Mouse (Mus musculus): ENCODE data around the gene Fam160b1. TPM values are rescaled to one million over a fixed set of nuclear protein-coding genes. Genes with fewer than 3 reads are reported as not detected.

Fam160b1 gene
- 14.0 and 15.0 TPM in 2 replicates for polyA plus RNA-seq (2015; fragmentation: Nextera tagmentation; extraction: Ambion mirVana)

DNA sequence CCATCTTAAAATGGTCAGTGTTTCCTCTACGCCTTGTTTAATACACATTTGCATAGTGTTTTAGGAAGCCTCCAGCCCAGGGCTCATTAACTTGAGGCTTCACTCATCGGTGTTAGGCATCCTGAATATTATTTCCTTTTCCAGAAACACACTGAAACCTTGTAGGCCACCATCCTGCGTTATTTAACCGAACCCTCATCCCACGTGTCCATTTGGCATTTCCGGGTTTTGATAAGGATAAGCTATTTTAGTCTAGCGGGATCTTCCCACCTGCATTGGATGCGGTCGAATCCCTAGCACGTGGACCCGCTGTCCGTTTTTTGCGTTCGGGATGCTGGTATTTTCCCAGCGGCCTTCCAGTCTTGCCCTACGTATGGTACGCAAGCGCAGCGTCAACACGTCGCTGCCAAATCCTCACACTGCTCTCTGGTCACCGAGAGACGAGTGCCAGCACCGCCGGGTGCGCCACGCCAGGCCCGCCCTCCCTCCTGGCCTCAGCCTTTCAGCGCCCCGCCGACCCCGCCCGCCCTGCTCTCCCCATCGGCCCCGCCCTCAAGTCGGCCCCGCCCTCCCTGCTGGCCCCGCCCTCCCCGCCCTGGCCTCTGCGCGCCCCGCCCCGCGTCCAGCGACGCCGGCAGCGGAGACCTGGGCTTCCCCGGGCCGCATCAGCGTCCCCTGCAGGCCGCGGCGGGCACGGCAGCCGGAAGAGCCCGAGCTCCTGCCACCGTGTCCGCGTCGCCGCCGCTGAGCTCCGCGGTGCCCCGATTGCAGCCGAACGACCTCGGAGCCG is at the start of gene Fam160b1:
Gene Fam160b1 (plus strand): TSS at position 340 of the 790 bp plus-strand sequence.
- no peaks in the 10 kb centered on the region for H3K36me3 ChIP-seq
- H3K9me3 ChIP-seq: no peaks in the 10 kb centered on the region
- no peaks in the 10 kb centered on the region for H3K27me3 ChIP-seq
- peak within 1 kb of the TSS; percentile 97 for H3K27ac ChIP-seq
- H3K4me1 ChIP-seq: peaks cover 64% of the 10 kb centered on the region
- peak within 1 kb of the TSS; percentile 70 for H3K4me3 ChIP-seq
- peak within 1 kb of the TSS; percentile 97 for H3K9ac ChIP-seq
- H3K4me2 ChIP-seq: peak within 1 kb of the TSS; percentile 68
- ATAC-seq (ENCODE audit: borderline replicate concordance, extremely low read depth, low FRiP score, low TSS enrichment): peak; percentile 89
- 1% methylated on average over 54 of the region's 70 CpGs for WGBS

DNA sequence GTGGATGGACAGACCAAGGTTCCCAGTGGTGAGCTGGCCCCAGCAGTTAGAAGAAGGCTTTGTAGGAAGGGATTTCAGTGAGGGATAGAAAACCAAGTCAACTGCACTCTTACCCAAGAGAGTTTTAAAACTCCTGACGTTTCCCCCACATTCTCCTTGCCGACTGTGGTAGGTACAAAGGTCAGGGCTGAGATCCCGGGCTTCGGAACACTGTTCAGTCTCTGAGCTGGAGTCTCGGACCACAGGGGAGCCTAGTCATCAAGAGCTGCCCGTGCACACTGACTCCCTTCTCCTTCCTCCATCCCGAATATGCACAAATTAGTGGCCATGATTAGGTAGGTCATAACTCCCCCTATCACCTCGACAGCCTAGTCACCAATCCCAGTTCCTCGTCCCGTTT is 47.3 kb upstream of the Fam160b1 start:
- Histone ChIP-seq H3K36me3 (no peaks in the 10 kb centered on the region), H3K9me3 (no peaks in the 10 kb centered on the region), H3K27ac (no peak overlapping the region), H3K27me3 (peaks cover 40% of the 10 kb centered on the region), H3K4me2 (no peak overlapping the region), H3K9ac (no peak overlapping the region), H3K4me1 (peaks cover 12% of the 10 kb centered on the region; the same call in 1 of the 2 replicates), H3K4me3 (no peak overlapping the region)
- no peak for ATAC-seq (ENCODE audit: borderline replicate concordance, extremely low read depth, low FRiP score, low TSS enrichment)
- WGBS: 65% methylated on average over 10 of the region's 10 CpGs

DNA sequence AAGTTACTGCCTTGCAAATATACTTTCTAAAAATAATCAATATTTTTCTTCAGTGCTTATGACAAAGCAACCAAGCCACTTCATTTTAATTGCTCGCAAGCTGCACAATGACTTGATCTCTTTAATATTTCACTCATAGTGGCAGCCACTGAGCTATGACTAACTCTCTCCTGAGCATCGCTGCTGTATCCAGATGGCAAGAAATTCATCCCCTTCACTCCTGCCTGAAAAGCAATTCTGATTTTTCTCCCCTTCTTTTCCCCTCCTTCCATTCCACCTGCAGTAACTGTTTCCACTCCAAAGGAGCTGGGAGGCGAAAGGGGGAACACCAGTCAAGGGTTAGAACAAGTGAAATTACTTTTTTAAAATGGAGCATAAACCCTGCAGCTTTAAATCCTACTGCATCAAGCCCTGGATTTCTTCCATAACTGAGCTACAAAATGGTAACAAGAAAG is 46.6 kb upstream of the Fam160b1 start:
- ATAC-seq (ENCODE audit: borderline replicate concordance, extremely low read depth, low FRiP score, low TSS enrichment): no peak
- Histone ChIP-seq H3K4me3 (peak overlapping the region; percentile 53), H3K36me3 (no peaks in the 10 kb centered on the region), H3K9me3 (no peaks in the 10 kb centered on the region), H3K4me1 (peaks cover 12% of the 10 kb centered on the region; the same call in 1 of the 2 replicates), H3K27me3 (peaks cover 40% of the 10 kb centered on the region), H3K4me2 (peak overlapping the region; percentile 92), H3K27ac (no peak overlapping the region), H3K9ac (no peak overlapping the region)
- WGBS: 77% methylated on average over 3 of the region's 3 CpGs

DNA sequence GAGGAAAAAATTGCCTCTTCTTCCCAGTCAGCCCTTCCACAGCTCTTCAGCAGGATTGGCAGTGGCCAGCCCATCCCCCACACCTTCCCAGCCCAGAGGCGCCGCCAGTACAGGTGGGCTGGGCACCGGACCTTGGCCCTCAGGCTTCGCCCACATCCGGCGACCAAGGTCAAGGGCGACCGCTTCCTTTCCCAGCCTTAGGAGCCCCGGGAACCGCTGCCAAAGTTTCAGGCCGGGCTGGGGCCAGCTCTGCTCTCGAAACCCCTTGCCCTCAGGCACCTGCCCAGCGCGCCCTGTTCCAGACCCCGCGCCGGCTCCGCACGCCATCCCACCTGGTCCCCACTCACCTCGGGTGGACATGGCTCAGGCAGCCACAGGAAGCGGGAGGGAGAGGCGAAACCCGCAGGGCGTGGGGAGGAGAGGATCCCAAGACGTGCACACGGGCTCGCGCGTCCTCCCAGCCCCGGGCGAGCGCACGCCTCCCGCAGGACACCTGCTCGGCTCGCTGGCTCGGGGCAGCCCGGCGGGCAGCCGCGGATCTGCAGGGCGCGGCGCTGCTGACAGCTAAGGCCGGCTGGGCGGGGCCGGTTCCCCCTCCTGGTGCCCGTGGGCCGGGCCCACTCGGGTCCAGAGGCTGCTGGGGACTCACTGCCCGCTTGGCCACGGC is 46.0 kb upstream of the Fam160b1 start, which contains the start of gene Ablim1:
Gene Ablim1 (minus strand): TSS at position 574 of the 667 bp plus-strand sequence.
- Histone ChIP-seq H3K4me1 (peaks cover 12% of the 10 kb centered on the region; the same call in 1 of the 2 replicates), H3K27ac (no peak within 1 kb of the TSS), H3K4me3 (peak within 1 kb of the TSS; percentile 53), H3K9me3 (no peaks in the 10 kb centered on the region), H3K4me2 (peak within 1 kb of the TSS; percentile 92), H3K36me3 (no peaks in the 10 kb centered on the region), H3K9ac (peak within 1 kb of the TSS; percentile 55), H3K27me3 (peaks cover 40% of the 10 kb centered on the region)
- peak; percentile 70 for ATAC-seq (ENCODE audit: borderline replicate concordance, extremely low read depth, low FRiP score, low TSS enrichment)
- WGBS: 1% methylated on average over 52 of the region's 52 CpGs

DNA sequence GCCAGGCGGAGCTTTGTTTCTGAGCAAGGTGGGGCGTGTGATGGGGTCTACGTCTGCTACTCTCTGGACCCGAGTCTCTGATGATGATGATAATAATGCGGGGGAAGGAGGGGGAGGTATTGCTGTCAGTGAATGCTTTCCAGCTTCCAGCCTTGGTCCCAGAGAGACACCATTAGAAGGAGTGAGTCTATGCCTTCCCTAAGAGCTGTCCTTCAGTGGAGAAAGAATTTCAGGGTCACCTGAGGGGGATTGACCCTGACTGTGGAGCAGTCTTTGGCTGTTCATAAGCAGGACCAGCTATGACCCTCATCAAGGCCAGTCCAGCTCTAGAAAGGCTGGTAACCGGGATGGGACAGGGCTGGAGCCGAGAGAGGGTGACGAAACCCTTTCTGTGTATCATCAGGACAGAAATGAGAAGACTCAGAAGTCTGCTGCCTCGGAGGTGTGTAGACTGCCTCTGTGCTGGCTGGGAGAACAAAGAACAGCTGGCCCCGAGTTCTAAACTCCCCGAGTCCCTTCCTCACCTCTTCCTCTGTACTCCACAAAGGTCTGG is 45.4 kb upstream of the Fam160b1 start:
- Histone ChIP-seq H3K9ac (peak overlapping the region; percentile 55), H3K4me3 (peak overlapping the region; percentile 53), H3K27ac (no peak overlapping the region), H3K4me1 (peaks cover 12% of the 10 kb centered on the region; the same call in 1 of the 2 replicates), H3K27me3 (peaks cover 40% of the 10 kb centered on the region), H3K4me2 (peak overlapping the region; percentile 92), H3K36me3 (no peaks in the 10 kb centered on the region), H3K9me3 (no peaks in the 10 kb centered on the region)
- no peak for ATAC-seq (ENCODE audit: borderline replicate concordance, extremely low read depth, low FRiP score, low TSS enrichment)
- WGBS: 38% methylated on average over 11 of the region's 11 CpGs

DNA sequence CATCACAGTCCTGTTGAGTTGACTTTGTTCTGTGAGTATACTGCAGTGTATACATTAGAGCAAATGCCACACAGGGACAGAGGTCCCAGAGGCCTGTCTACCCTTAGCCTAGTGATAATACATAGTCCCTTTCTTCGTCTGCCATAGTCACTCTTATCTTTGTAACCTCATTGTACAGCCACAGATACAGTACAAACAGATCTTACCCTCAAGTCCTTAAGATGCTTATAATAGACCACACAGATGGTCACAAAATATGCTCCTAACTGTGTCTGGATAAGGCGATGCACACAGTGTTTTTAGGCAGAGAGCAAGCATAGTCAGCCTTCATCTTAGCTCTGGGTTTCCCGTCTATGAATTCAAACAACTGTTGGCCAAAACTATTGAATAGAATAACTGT is 43.9 kb upstream of the Fam160b1 start:
- Histone ChIP-seq H3K4me2 (no peak overlapping the region), H3K4me3 (no peak overlapping the region), H3K9ac (no peak overlapping the region), H3K27ac (no peak overlapping the region), H3K9me3 (no peaks in the 10 kb centered on the region), H3K27me3 (peaks cover 40% of the 10 kb centered on the region), H3K4me1 (peaks cover 19% of the 10 kb centered on the region), H3K36me3 (no peaks in the 10 kb centered on the region)
- ATAC-seq (ENCODE audit: borderline replicate concordance, extremely low read depth, low FRiP score, low TSS enrichment): no peak
- 79% methylated on average over 3 of the region's 3 CpGs for WGBS

DNA sequence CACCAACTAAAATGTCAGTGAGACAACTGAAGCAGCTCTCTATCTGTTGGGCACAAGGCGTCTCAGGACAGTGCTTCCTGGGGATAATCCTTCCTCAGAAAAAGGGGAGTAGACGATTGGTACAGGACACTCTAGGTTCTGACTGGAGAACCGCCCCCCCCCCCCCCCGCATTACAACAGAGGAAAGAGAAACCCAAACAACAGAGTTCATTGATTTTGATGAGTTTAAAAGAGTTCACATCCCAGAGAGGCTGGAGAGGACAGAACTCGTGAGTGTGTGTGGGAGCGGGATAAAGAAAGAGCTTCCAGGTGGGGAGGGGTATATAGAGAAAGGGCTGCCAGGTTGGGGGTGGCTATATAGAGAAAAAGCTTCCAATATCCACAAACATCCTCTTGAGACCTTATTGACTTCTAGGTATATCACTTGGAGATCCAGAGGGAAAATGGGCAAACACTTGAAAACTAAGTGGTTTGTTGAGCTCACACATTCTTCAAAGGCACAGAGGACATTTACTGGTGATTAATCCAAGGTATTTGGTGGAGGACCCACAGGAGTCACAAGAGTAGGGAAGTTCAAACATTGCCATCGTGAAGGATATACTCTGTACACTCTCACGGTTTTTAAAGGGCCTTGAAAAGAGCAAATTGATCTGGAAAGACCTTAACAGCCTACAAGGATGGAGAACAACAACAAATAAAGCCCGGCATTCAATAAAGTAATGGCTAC is 39.7 kb upstream of the Fam160b1 start:
- ATAC-seq (ENCODE audit: borderline replicate concordance, extremely low read depth, low FRiP score, low TSS enrichment): no peak

DNA sequence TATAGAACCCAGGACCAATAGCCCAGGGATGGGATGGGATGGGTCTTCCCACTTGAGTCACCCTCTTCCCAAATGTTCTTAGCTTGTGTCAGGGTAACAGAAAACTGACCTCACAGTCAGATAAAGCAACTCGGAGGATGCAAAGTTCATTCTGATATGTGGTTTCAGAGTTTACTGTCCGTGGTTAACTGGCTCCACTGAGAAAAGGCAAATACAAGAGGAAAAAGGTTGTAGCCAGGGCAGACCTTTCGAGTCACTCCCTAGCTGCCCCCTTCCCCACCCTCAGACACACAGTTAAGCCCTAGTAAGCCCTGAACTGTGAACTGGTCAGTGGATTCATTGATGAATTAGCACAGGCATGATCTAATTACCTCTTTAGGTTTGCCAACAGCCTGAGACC is 38.6 kb upstream of the Fam160b1 start:
- H3K9ac ChIP-seq: no peak overlapping the region
- H3K9me3 ChIP-seq: no peaks in the 10 kb centered on the region
- peaks cover 7% of the 10 kb centered on the region; the same call in 1 of the 2 replicates for H3K4me1 ChIP-seq
- no peak overlapping the region for H3K27ac ChIP-seq
- no peak overlapping the region for H3K4me2 ChIP-seq
- no peak for ATAC-seq (ENCODE audit: borderline replicate concordance, extremely low read depth, low FRiP score, low TSS enrichment)
- H3K36me3 ChIP-seq: no peaks in the 10 kb centered on the region
- WGBS: 59% methylated on average over 3 of the region's 3 CpGs
- no peak overlapping the region for H3K4me3 ChIP-seq
- 0 out of 2 replicates have a peak, but pooled peaks cover 1% of the 10 kb centered on the region for H3K27me3 ChIP-seq

More for the DNA sequence above, 39.7 kb upstream of the Fam160b1 start:
- Histone ChIP-seq H3K27ac (no peak overlapping the region), H3K27me3 (peaks cover 9% of the 10 kb centered on the region), H3K4me2 (no peak overlapping the region), H3K36me3 (no peaks in the 10 kb centered on the region), H3K4me3 (no peak overlapping the region), H3K4me1 (peaks cover 7% of the 10 kb centered on the region; the same call in 1 of the 2 replicates), H3K9me3 (no peaks in the 10 kb centered on the region), H3K9ac (no peak overlapping the region)
- 54% methylated on average over 9 of the region's 9 CpGs for WGBS

DNA sequence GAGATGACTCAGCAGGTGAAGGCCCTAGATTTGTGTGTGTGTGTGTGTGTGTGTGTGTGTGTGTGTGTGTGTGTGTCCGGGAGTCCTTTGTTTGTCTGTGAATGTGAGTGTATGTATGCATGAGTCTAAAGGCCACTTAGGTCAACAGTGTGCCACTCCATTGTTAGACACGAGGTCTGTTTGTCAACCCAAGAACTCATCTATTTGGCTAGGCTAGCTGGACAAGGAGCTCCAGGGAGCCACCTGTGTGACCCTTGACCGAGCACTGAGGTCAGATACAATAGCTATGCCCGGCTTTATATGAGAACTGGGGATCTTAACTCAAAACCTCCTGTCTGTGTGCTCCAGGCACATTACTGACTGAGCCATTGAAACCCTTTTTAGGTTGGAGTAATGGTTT is 38.0 kb upstream of the Fam160b1 start:
- Histone ChIP-seq H3K9me3 (no peaks in the 10 kb centered on the region), H3K27ac (no peak overlapping the region), H3K4me1 (peaks cover 7% of the 10 kb centered on the region; the same call in 1 of the 2 replicates), H3K36me3 (no peaks in the 10 kb centered on the region), H3K27me3 (no peaks in the 10 kb centered on the region), H3K4me3 (no peak overlapping the region), H3K9ac (no peak overlapping the region), H3K4me2 (no peak overlapping the region)
- no peak for ATAC-seq (ENCODE audit: borderline replicate concordance, extremely low read depth, low FRiP score, low TSS enrichment)
- 61% methylated on average over 4 of the region's 4 CpGs for WGBS

DNA sequence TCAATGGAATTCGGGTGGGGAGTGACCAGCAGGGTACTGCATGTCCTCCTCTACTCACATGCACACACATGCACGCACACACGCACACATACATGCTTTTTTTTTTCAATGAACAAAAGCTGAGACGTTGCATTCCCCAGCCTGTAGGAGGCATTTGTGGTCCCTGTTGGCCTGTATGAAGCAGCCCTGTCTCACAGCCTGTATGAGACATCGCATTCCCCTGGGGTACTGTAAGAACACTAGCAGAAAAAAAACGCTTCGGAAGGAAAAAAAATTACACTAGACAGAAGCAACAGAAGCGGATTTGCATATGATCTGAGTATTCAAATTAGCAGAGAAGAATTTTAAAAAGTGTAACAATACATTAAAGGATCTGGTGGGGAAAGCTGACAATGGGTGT is 37.4 kb upstream of the Fam160b1 start:
- H3K9me3 ChIP-seq: no peaks in the 10 kb centered on the region
- peaks cover 7% of the 10 kb centered on the region; the same call in 1 of the 2 replicates for H3K4me1 ChIP-seq
- no peaks in the 10 kb centered on the region for H3K36me3 ChIP-seq
- H3K27me3 ChIP-seq: no peaks in the 10 kb centered on the region
- 79% methylated on average over 8 of the region's 8 CpGs for WGBS
- H3K27ac ChIP-seq: no peak overlapping the region
- H3K4me3 ChIP-seq: no peak overlapping the region
- no peak overlapping the region for H3K4me2 ChIP-seq
- no peak overlapping the region for H3K9ac ChIP-seq
- ATAC-seq (ENCODE audit: borderline replicate concordance, extremely low read depth, low FRiP score, low TSS enrichment): no peak

DNA sequence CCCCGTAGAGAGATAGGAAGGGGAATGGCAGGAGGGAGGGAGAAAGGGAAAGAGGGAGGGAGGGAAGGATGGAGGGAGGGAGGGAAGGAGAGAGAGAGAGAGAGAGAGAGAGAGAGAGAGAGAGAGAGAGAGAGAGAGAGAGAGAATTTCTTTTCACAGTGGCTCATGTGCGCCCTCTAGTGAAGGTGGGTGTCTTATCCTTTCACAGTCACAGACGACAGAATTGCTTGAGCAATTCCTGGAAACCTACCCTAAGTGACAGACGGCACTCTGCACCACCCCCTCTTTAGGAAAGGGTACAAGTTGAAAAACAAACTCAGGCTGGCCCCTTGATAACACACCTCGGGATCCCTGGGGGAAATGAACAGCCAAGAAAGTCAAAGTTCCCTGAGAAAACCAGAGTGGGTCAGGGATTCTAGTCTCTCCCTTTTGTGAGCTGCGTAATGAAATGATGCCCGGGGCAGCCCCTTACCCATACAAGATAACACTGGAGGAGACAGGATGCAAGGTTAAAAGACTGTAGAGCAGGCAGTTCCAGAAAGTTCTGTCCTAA is 34.7 kb upstream of the Fam160b1 start:
- H3K27me3 ChIP-seq: no peaks in the 10 kb centered on the region
- H3K4me1 ChIP-seq: peaks cover 7% of the 10 kb centered on the region; the same call in 1 of the 2 replicates
- no peaks in the 10 kb centered on the region for H3K36me3 ChIP-seq
- H3K9me3 ChIP-seq: no peaks in the 10 kb centered on the region
- WGBS: 24% methylated on average over 7 of the region's 7 CpGs
- no peak for ATAC-seq (ENCODE audit: borderline replicate concordance, extremely low read depth, low FRiP score, low TSS enrichment)
- no peak overlapping the region for H3K9ac ChIP-seq
- no peak overlapping the region for H3K4me3 ChIP-seq
- H3K27ac ChIP-seq: no peak overlapping the region
- H3K4me2 ChIP-seq: no peak overlapping the region

All from lung, embryonic 15.5 days (tissue).